Mouse (Mus musculus) ES-Bruce4 (cell line): ENCODE data around the gene Hbp1. TPM values are rescaled to one million over a fixed set of nuclear protein-coding genes. Genes with fewer than 3 reads are reported as not detected.
A peak's percentile ranks its signal among the peaks of the same experiment; 100 is the strongest.

Source experiments
- H3K27ac ChIP-seq: 2 replicates; pipeline ENCODE4 v1.5.1; 2012; ENCODE audit warnings: low read length, inconsistent platforms; ENCODE audit not compliant: insufficient read depth
- H3K27me3 ChIP-seq: 2 replicates; pipeline ENCODE4 v1.6.1; 2012; ENCODE audit warnings: mild to moderate bottlenecking, low read length, inconsistent platforms; ENCODE audit not compliant: control insufficient read depth, poor library complexity, insufficient read depth, severe bottlenecking
- H3K36me3 ChIP-seq: 2 replicates; pipeline ENCODE4 v1.6.1; 2012; ENCODE audit warnings: inconsistent platforms, mild to moderate bottlenecking, low read length, moderate library complexity; ENCODE audit not compliant: control insufficient read depth, poor library complexity, insufficient read depth, severe bottlenecking
- H3K4me1 ChIP-seq: one replicate; pipeline ENCODE4 v1.8.1; 2011; ENCODE audit warnings: low read length; ENCODE audit not compliant: control insufficient read depth, insufficient read depth
- H3K4me3 ChIP-seq: 2 replicates; pipeline ENCODE4 v1.5.1; 2011; ENCODE audit warnings: low read depth, mild to moderate bottlenecking, low read length
- H3K9ac ChIP-seq: 2 replicates; pipeline ENCODE4 v1.6.1; 2012; ENCODE audit warnings: low read depth, mild to moderate bottlenecking, inconsistent platforms; ENCODE audit not compliant: poor library complexity, severe bottlenecking
- H3K9me3 ChIP-seq: replicated peaks from 2 replicates; pipeline ENCODE4 v1.6.1; 2012; ENCODE audit warnings: mild to moderate bottlenecking, low read length, inconsistent platforms; ENCODE audit not compliant: control insufficient read depth, poor library complexity, insufficient read depth, severe bottlenecking
- CTCF ChIP-seq: IDR thresholded peaks from one replicate; pipeline ENCODE4 v1.8.1; 2011; ENCODE audit warnings: low read depth, low read length
- EP300 ChIP-seq: IDR thresholded peaks from 2 replicates; pipeline ENCODE4 v1.6.1; 2011; ENCODE audit warnings: low read depth, low read length; ENCODE audit not compliant: insufficient read depth
- POLR2A ChIP-seq: IDR thresholded peaks from one replicate; pipeline ENCODE4 v1.8.1; 2011; ENCODE audit warnings: low read length; ENCODE audit not compliant: insufficient read depth
- polyA plus RNA-seq: library from polyadenylated mRNA; stranded (reverse); fragments of >200 nt; gene quantifications from 2 replicates; pipeline ENCODE4 v1.2.4, GENCODE M21; 2011; ENCODE audit warnings: low read depth; ENCODE audit not compliant: missing spikeins, insufficient read depth, insufficient read length

The Hbp1 gene
- polyA plus RNA-seq, 1 experiment = 96.5 TPM

DNA sequence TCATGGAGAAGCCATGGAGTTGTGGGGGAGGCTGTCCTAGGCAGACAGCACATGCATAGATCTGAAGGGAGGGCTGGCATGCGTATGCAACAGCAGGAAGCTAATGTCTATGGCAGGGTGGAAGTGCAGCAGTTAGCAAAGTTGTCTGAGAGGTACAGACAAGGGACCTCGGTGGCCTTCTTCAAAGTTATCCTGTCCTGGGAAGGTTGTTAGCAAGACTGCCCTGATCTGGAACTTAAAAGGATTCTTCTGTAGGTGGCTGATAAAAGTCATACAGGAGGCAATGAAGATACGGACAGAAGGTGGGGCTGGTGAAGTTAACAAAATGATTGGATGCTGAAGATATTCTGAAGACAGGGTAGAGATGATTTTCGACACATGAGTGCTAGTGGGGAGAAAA is 16.1 kb upstream of the Hbp1 start:
- H3K36me3 ChIP-seq = no peaks in the 10 kb centered on the region
- H3K4me3 ChIP-seq = no peak overlapping the region
- no peak overlapping the region for H3K9ac ChIP-seq
- H3K4me1 ChIP-seq = no peaks in the 10 kb centered on the region
- no peak overlapping the region for H3K27ac ChIP-seq
- no peaks in the 10 kb centered on the region for H3K27me3 ChIP-seq
- TF ChIP-seq CTCF (no peak), EP300 (no peak), POLR2A (no peak)
- no peaks in the 10 kb centered on the region for H3K9me3 ChIP-seq

DNA sequence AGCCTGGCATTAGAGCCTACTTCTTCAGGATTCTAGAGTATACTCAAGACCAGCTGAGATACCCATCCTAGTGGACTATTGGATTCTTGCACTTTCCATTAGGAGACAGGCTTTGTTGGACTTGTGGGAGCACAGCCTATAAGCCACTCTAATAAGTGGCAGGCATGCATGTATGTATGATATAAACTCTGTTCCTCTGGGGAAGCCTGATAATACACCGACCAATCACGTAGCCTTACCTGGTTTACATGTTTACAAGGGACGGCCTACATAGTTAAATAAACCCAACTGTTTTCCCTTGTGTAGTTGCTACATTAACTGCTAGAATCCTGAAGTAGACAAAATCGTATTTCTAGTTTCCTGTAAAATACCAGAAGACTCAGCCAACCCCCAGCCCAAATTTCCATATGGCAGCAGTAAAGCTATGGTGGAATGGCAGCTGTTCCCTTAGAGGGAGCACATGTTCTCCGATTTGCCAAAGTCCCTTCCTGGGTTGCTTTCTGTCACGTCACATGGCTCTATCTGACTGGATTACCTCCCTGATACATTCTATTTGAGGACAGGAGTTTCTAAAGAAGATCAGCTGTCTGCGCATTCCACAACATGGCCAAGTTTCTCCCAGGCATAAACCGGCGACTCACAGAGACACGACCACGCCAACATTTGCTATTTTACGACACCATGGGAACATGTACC is 15.3 kb upstream of the Hbp1 start:
- H3K9me3 ChIP-seq = no peaks in the 10 kb centered on the region
- H3K4me1 ChIP-seq = no peaks in the 10 kb centered on the region
- H3K36me3 ChIP-seq = no peaks in the 10 kb centered on the region
- no peak overlapping the region for H3K4me3 ChIP-seq
- no peak overlapping the region for H3K27ac ChIP-seq
- no peaks in the 10 kb centered on the region for H3K27me3 ChIP-seq
- H3K9ac ChIP-seq = no peak overlapping the region
- TF ChIP-seq EP300 (no peak), POLR2A (no peak), CTCF (no peak)

DNA sequence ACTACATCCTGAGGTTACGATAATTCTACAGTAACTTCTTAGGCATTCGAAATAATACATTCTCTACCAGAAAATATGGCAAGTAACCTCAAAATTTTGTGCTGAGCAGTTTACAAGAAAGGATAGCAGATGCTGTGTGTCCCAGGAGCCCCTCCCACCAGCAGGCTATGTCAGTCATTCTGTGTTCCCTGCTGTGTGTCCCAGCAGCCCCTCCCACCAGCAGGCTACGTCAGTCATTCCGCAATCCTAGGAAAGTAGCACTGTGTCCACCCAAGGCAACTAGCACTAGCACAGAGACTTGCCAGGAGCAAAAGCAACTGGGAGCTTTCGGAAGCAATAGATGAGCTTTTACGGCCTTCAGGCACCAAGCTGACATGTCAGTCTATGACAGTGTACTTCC is 13.7 kb upstream of the Hbp1 start:
- no peaks in the 10 kb centered on the region for H3K36me3 ChIP-seq
- H3K27me3 ChIP-seq = no peaks in the 10 kb centered on the region
- H3K4me3 ChIP-seq = no peak overlapping the region
- no peak overlapping the region for H3K27ac ChIP-seq
- H3K9ac ChIP-seq = no peak overlapping the region
- H3K4me1 ChIP-seq = no peaks in the 10 kb centered on the region
- TF ChIP-seq POLR2A (no peak), EP300 (no peak), CTCF (no peak)
- H3K9me3 ChIP-seq = no peaks in the 10 kb centered on the region

DNA sequence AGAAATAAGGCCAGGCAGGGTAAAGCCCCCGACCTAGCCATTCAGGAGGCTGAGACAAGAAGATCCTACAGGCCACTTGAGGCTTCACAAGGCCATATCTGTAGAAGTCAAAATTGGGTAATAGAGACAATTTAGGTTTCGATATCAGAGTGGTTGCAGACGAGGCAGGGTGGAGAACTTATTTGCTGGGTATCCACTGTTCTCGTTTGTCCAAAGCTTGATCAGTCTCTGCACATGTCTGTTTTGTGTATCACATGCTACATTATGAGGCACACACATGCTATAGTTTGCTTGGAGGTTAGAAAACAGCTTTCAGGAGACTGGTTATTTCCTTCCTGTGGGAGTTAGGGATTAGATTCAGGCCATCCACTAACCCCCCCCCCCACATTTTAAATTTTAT is 5.5 kb upstream of the Hbp1 start:
- no peak overlapping the region for H3K9ac ChIP-seq
- TF ChIP-seq POLR2A (no peak), EP300 (no peak), CTCF (no peak)
- H3K4me3 ChIP-seq = no peak overlapping the region
- no peaks in the 10 kb centered on the region for H3K27me3 ChIP-seq
- H3K36me3 ChIP-seq = no peaks in the 10 kb centered on the region
- no peaks in the 10 kb centered on the region for H3K9me3 ChIP-seq
- H3K4me1 ChIP-seq = no peaks in the 10 kb centered on the region
- H3K27ac ChIP-seq = no peak overlapping the region

DNA sequence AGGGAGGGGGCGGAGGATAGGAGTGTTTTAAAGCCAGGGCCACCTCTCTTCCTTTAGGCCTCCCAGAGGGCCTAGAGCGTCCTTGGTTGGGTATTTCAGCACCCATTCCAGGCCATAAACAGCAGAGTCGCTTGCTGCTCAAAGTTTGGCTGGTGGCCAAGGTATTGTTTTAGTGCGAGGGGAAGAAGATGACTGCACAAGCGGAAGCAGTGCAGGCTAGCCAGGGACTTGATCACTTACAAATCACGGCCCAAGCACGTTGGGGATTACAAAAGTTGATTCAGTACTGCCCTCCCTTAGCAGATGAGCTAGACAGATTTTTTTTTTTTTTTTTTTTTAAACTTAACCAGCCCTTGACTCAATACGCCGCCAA is 310 bp upstream of the Hbp1 start:
- H3K4me3 ChIP-seq = peak overlapping the region; percentile 76
- H3K9ac ChIP-seq = peak overlapping the region; percentile 20; the same call in 1 of the 2 replicates
- TF ChIP-seq CTCF = no peak
- peak; percentile 78 for TF ChIP-seq POLR2A
- no peaks in the 10 kb centered on the region for H3K27me3 ChIP-seq
- H3K9me3 ChIP-seq = no peaks in the 10 kb centered on the region
- H3K27ac ChIP-seq = peak overlapping the region; percentile 66
- no peaks in the 10 kb centered on the region for H3K36me3 ChIP-seq
- peaks cover 3% of the 10 kb centered on the region for H3K4me1 ChIP-seq

DNA sequence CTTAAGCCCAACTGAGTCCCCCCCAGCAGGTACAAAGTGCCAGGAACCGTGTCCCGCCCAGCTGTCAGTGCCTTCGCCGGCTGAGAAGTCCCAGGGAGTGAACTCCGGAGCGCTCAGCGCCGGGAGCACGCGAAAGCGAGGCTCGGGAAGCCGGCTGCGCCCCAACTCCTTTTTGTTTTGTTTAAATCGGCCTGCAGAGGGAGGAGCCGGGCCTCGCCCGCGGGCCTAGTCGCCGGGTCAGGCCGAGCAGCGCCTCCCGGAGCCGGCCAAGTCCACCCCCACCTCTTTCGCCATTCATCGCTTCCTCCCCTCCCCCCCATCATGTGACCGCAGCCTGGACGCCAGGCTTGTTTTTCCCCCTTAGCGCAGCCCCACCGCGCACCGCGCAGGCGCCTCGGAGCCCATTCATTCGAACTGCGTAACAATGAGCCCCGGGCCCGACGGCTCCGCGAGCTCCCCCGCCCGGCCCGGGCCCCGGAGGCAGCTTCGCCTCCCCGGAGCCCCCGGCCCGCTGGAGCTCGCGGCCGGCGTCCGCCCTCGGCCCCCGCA is 1.1 kb downstream of the Hbp1 start:
- Histone ChIP-seq H3K27me3 (no peaks in the 10 kb centered on the region), H3K9ac (peak overlapping the region; percentile 98), H3K36me3 (no peaks in the 10 kb centered on the region), H3K9me3 (no peaks in the 10 kb centered on the region), H3K27ac (peak overlapping the region; percentile 64), H3K4me3 (peak overlapping the region; percentile 76), H3K4me1 (peaks cover 3% of the 10 kb centered on the region)
- TF ChIP-seq POLR2A = no peak
- peak; percentile 87 for TF ChIP-seq EP300
